Mouse (Mus musculus): Measurements from ENCODE around the gene Cd22. TPM values are rescaled to one million over a fixed set of nuclear protein-coding genes. Genes with fewer than 3 reads are reported as not detected.

Gene Cd22
- total and polyA plus RNA-seq, 3 experiments, result 0.07 TPM; not detected in 2

- Histone ChIP-seq H3K36me3 (ENCODE audit: control insufficient read depth in 1 of 2, insufficient read depth in 2 of 2, low read length in 2 of 2) (no peaks in the 10 kb centered on the region), H3K4me3 (ENCODE audit: control insufficient read depth in 1 of 2, insufficient read depth in 1 of 2, low read depth in 2 of 2, low read length in 2 of 2) (no peak overlapping the region), H3K79me2 (ENCODE audit: control insufficient read depth, insufficient read depth, low read length, poor library complexity) (no peaks in the 10 kb centered on the region), H3K9me3 (replicated peaks; ENCODE audit: insufficient read depth, low read length) (no peaks in the 10 kb centered on the region), H3K4me1 (ENCODE audit: control insufficient read depth in 1 of 2, insufficient read depth in 2 of 2, low read length in 2 of 2) (peaks cover 0 to 5% of the 10 kb centered on the region in 2 experiments; a peak in 2 of 4 replicates), H3K9ac (ENCODE audit: control insufficient read depth, low read depth, low read length, poor library complexity, severe bottlenecking) (no peak overlapping the region), H3K27me3 (ENCODE audit: control insufficient read depth in 1 of 2, insufficient read depth in 2 of 2, low read length in 2 of 2) (peaks cover 7 to 9% of the 10 kb centered on the region in 2 experiments), H3K27ac (ENCODE audit: control insufficient read depth, low read depth, low read length) (no peak overlapping the region)
- DNase-seq (ENCODE audit: low read depth, low spot score), result no peak
- TF ChIP-seq ETS1 (IDR thresholded peaks at IDR 0.05; ENCODE audit: low read depth, low read length) (no peak), MAZ (IDR thresholded peaks at IDR 0.05; ENCODE audit: low read depth, low read length) (no peak), CTCF (IDR thresholded peaks at IDR 0.05 in 2 of 3, conservative IDR thresholded peaks at IDR 0.05 in 1 of 3; ENCODE audit: control insufficient read depth in 1 of 3, insufficient read depth in 1 of 3, low read depth in 2 of 3, low read length in 3 of 3, poor library complexity in 1 of 3, severe bottlenecking in 1 of 3) (no peak), NELFE (IDR thresholded peaks at IDR 0.05; ENCODE audit: low read depth, low read length) (no peak), MYB (IDR thresholded peaks at IDR 0.05; ENCODE audit: low read depth, low read length) (no peak), TCF12 (IDR thresholded peaks at IDR 0.05; ENCODE audit: low read depth, low read length) (no peak), ZMIZ1 (IDR thresholded peaks at IDR 0.05; ENCODE audit: low read depth, low read length) (no peak), MAX (IDR thresholded peaks at IDR 0.05; ENCODE audit: low read length) (no peak), BHLHE40 (IDR thresholded peaks at IDR 0.05; ENCODE audit: borderline replicate concordance, low read depth, low read length) (no peak), POLR2AphosphoS2 (IDR thresholded peaks at IDR 0.05; ENCODE audit: low read length) (no peak), USF1 (IDR thresholded peaks at IDR 0.05; ENCODE audit: low read depth, low read length) (no peak), MAFK (IDR thresholded peaks at IDR 0.05; ENCODE audit: borderline replicate concordance, low read depth, low read length) (no peak), MEF2A (IDR thresholded peaks at IDR 0.05; ENCODE audit: extremely low read depth, insufficient replicate concordance, low read depth, low read length, poor library complexity, severe bottlenecking) (no peak), HCFC1 (IDR thresholded peaks at IDR 0.05; ENCODE audit: low read depth, low read length) (no peak), KAT2A (conservative IDR thresholded peaks at IDR 0.05; ENCODE audit: low read depth, low read length) (no peak), POLR2A (IDR thresholded peaks at IDR 0.05; ENCODE audit: control insufficient read depth in 1 of 2, insufficient read depth in 1 of 2, low read depth in 1 of 2, low read length in 2 of 2, poor library complexity in 1 of 2) (no peak), MXI1 (IDR thresholded peaks at IDR 0.05; ENCODE audit: low read depth, low read length) (no peak), E2F4 (IDR thresholded peaks at IDR 0.05; ENCODE audit: borderline replicate concordance, low read depth, low read length) (no peak)
Observed at GRCm38 (mm10) chr7:30857746-30858145, 22.4 kb downstream of the Cd22 start.

- no peaks in the 10 kb centered on the region for H3K36me3 ChIP-seq (ENCODE audit: control insufficient read depth in 1 of 2, insufficient read depth in 2 of 2, low read length in 2 of 2)
- TF ChIP-seq MAX (IDR thresholded peaks at IDR 0.05; ENCODE audit: low read length) (no peak), HCFC1 (IDR thresholded peaks at IDR 0.05; ENCODE audit: low read depth, low read length) (no peak), MEF2A (IDR thresholded peaks at IDR 0.05; ENCODE audit: extremely low read depth, insufficient replicate concordance, low read depth, low read length, poor library complexity, severe bottlenecking) (no peak), TCF12 (IDR thresholded peaks at IDR 0.05; ENCODE audit: low read depth, low read length) (no peak), NRF1 (IDR thresholded peaks at IDR 0.05; ENCODE audit: insufficient read depth, low read depth, low read length, poor library complexity, severe bottlenecking) (no peak), JUND (IDR thresholded peaks at IDR 0.05; ENCODE audit: low read depth, low read length) (no peak), UBTF (IDR thresholded peaks at IDR 0.05; ENCODE audit: borderline replicate concordance, insufficient read depth, low read depth, low read length) (no peak)
- H3K4me3 ChIP-seq (ENCODE audit: control insufficient read depth in 1 of 2, insufficient read depth in 1 of 2, low read depth in 2 of 2, low read length in 2 of 2), result no peak within 1 kb of the TSS
- no peak within 1 kb of the TSS for H3K9ac ChIP-seq (ENCODE audit: control insufficient read depth, low read depth, low read length, poor library complexity, severe bottlenecking)
- H3K27me3 ChIP-seq (ENCODE audit: control insufficient read depth in 1 of 2, insufficient read depth in 2 of 2, low read length in 2 of 2), result peaks cover 7 to 9% of the 10 kb centered on the region in 2 experiments
- no peak within 1 kb of the TSS for H3K27ac ChIP-seq (ENCODE audit: control insufficient read depth, low read depth, low read length)
- no peaks in the 10 kb centered on the region for H3K79me2 ChIP-seq (ENCODE audit: control insufficient read depth, insufficient read depth, low read length, poor library complexity)
- H3K9me3 ChIP-seq (replicated peaks; ENCODE audit: insufficient read depth, low read length), result no peaks in the 10 kb centered on the region
- peaks cover 0 to 5% of the 10 kb centered on the region in 2 experiments; a peak in 2 of 4 replicates for H3K4me1 ChIP-seq (ENCODE audit: control insufficient read depth in 1 of 2, insufficient read depth in 2 of 2, low read length in 2 of 2)
- DNase-seq (ENCODE audit: low read depth, low spot score), result no peak
Observed at GRCm38 (mm10) chr7:30856078-30856477, 24.1 kb downstream of the Cd22 start, which contains the start of gene Ffar3. Gene Ffar3 (minus strand): TSS chr7:30856178.

All from MEL (cell line).